Mouse (Mus musculus): ENCODE data around the gene Cad. TPM values are rescaled to one million over a fixed set of nuclear protein-coding genes. Genes with fewer than 3 reads are reported as not detected.
"Not testable (repeated sequence)": the region's sequence is repeated elsewhere in the genome, so short reads cannot be mapped to it uniquely, and the experiment has no call there.

Gene Cad
- polyA plus RNA-seq (2014; fragmentation: Nextera tagmentation; extraction: Ambion mirVana) = 31.2 and 32.4 TPM in 2 replicates

- H3K27ac ChIP-seq (ENCODE audit: low read depth) = peak within 1 kb of the TSS; percentile 66; the same call in 1 of the 2 replicates
- H3K4me1 ChIP-seq (replicated peaks; ENCODE audit: control insufficient read depth, insufficient read depth, low read length) = peaks cover 6% of the 10 kb centered on the region; the same call in 1 of the 2 replicates
- under 1% methylated on average over 64 of the region's 64 CpGs for WGBS
- peak; percentile 96 for ATAC-seq (replicated peaks; ENCODE audit: low FRiP score, low TSS enrichment, low read depth)
- DNase-seq (ENCODE audit: low spot score) = peak; percentile 97
- peak within 1 kb of the TSS; percentile 79 for H3K9ac ChIP-seq (ENCODE audit: low read length)
- peak within 1 kb of the TSS; percentile 49 for H3K4me3 ChIP-seq (ENCODE audit: low read depth, low read length)
- no peaks in the 10 kb centered on the region for H3K9me3 ChIP-seq (ENCODE audit: control insufficient read depth, low read length)
- peaks cover 32% of the 10 kb centered on the region for H3K36me3 ChIP-seq (ENCODE audit: control insufficient read depth, insufficient read depth, low read length)
- H3K27me3 ChIP-seq (replicated peaks; ENCODE audit: control insufficient read depth, insufficient read depth, low read length) = no peaks in the 10 kb centered on the region
- H3K4me2 ChIP-seq (ENCODE audit: low read length) = peak within 1 kb of the TSS; percentile 86
Observed at GRCm38 (mm10) chr5:31054261-31055215, at the start of gene Cad. Gene Cad, plus strand, starts transcription at chr5:31054780.

GRCm38 (mm10) chr5:31012737-31013136 lies 41.8 kb upstream of the Cad start:
- H3K27ac ChIP-seq (ENCODE audit: low read depth) = no peak overlapping the region
- no peaks in the 10 kb centered on the region for H3K27me3 ChIP-seq (replicated peaks; ENCODE audit: control insufficient read depth, insufficient read depth, low read length)
- no peak overlapping the region for H3K4me3 ChIP-seq (ENCODE audit: low read depth, low read length)
- DNase-seq (ENCODE audit: low spot score) = no peak
- no peak overlapping the region for H3K4me2 ChIP-seq (ENCODE audit: low read length)
- ATAC-seq (replicated peaks; ENCODE audit: low FRiP score, low TSS enrichment, low read depth) = no peak
- 71% methylated on average over 3 of the region's 3 CpGs for WGBS
- no peaks in the 10 kb centered on the region for H3K9me3 ChIP-seq (ENCODE audit: control insufficient read depth, low read length)
- no peak overlapping the region for H3K9ac ChIP-seq (ENCODE audit: low read length)
- no peaks in the 10 kb centered on the region for H3K4me1 ChIP-seq (replicated peaks; ENCODE audit: control insufficient read depth, insufficient read depth, low read length)
- H3K36me3 ChIP-seq (ENCODE audit: control insufficient read depth, insufficient read depth, low read length) = no peaks in the 10 kb centered on the region

GRCm38 (mm10) chr5:31015913-31016312 lies 38.7 kb upstream of the Cad start:
- no peaks in the 10 kb centered on the region for H3K4me1 ChIP-seq (replicated peaks; ENCODE audit: control insufficient read depth, insufficient read depth, low read length)
- H3K27me3 ChIP-seq (replicated peaks; ENCODE audit: control insufficient read depth, insufficient read depth, low read length) = no peaks in the 10 kb centered on the region
- ATAC-seq (replicated peaks; ENCODE audit: low FRiP score, low TSS enrichment, low read depth) (no peak), DNase-seq (ENCODE audit: low spot score) (no peak)
- H3K4me3 ChIP-seq (ENCODE audit: low read depth, low read length) = no peak overlapping the region
- 21% methylated on average over 2 of the region's 2 CpGs for WGBS
- H3K36me3 ChIP-seq (ENCODE audit: control insufficient read depth, insufficient read depth, low read length) = no peaks in the 10 kb centered on the region
- no peak overlapping the region for H3K9ac ChIP-seq (ENCODE audit: low read length)
- no peak overlapping the region for H3K27ac ChIP-seq (ENCODE audit: low read depth)
- no peak overlapping the region for H3K4me2 ChIP-seq (ENCODE audit: low read length)
- no peaks in the 10 kb centered on the region for H3K9me3 ChIP-seq (ENCODE audit: control insufficient read depth, low read length)

- not testable (repeated sequence) for ATAC-seq (replicated peaks; ENCODE audit: low FRiP score, low TSS enrichment, low read depth); H3K4me3 ChIP-seq (ENCODE audit: low read depth, low read length); H3K4me2 ChIP-seq (ENCODE audit: low read length); H3K9me3 ChIP-seq (ENCODE audit: control insufficient read depth, low read length); H3K9ac ChIP-seq (ENCODE audit: low read length); H3K36me3 ChIP-seq (ENCODE audit: control insufficient read depth, insufficient read depth, low read length); DNase-seq (ENCODE audit: low spot score); H3K27me3 ChIP-seq (replicated peaks; ENCODE audit: control insufficient read depth, insufficient read depth, low read length); H3K4me1 ChIP-seq (replicated peaks; ENCODE audit: control insufficient read depth, insufficient read depth, low read length); H3K27ac ChIP-seq (ENCODE audit: low read depth)
- 85% methylated on average over 4 of the region's 5 CpGs for WGBS
Observed at GRCm38 (mm10) chr5:31021790-31022189, 32.8 kb upstream of the Cad start.

- no peaks in the 10 kb centered on the region for H3K4me1 ChIP-seq (replicated peaks; ENCODE audit: control insufficient read depth, insufficient read depth, low read length)
- no peak for ATAC-seq (replicated peaks; ENCODE audit: low FRiP score, low TSS enrichment, low read depth)
- H3K9ac ChIP-seq (ENCODE audit: low read length) = no peak overlapping the region
- 72% methylated on average over 1 of the region's 1 CpGs for WGBS
- H3K27ac ChIP-seq (ENCODE audit: low read depth) = no peak overlapping the region
- H3K36me3 ChIP-seq (ENCODE audit: control insufficient read depth, insufficient read depth, low read length) = no peaks in the 10 kb centered on the region
- no peak for DNase-seq (ENCODE audit: low spot score)
- no peak overlapping the region for H3K4me3 ChIP-seq (ENCODE audit: low read depth, low read length)
- H3K27me3 ChIP-seq (replicated peaks; ENCODE audit: control insufficient read depth, insufficient read depth, low read length) = no peaks in the 10 kb centered on the region
- no peak overlapping the region for H3K4me2 ChIP-seq (ENCODE audit: low read length)
- no peaks in the 10 kb centered on the region for H3K9me3 ChIP-seq (ENCODE audit: control insufficient read depth, low read length)
Observed at GRCm38 (mm10) chr5:31022690-31023089, 31.9 kb upstream of the Cad start.

- Histone ChIP-seq H3K27ac (ENCODE audit: low read depth) (no peak overlapping the region), H3K9ac (ENCODE audit: low read length) (no peak overlapping the region), H3K27me3 (replicated peaks; ENCODE audit: control insufficient read depth, insufficient read depth, low read length) (no peaks in the 10 kb centered on the region), H3K4me1 (replicated peaks; ENCODE audit: control insufficient read depth, insufficient read depth, low read length) (no peaks in the 10 kb centered on the region), H3K4me2 (ENCODE audit: low read length) (no peak overlapping the region), H3K4me3 (ENCODE audit: low read depth, low read length) (no peak overlapping the region), H3K36me3 (ENCODE audit: control insufficient read depth, insufficient read depth, low read length) (no peaks in the 10 kb centered on the region), H3K9me3 (ENCODE audit: control insufficient read depth, low read length) (no peaks in the 10 kb centered on the region)
- ATAC-seq (replicated peaks; ENCODE audit: low FRiP score, low TSS enrichment, low read depth) = no peak
- 32% methylated on average over 4 of the region's 4 CpGs for WGBS
- no peak for DNase-seq (ENCODE audit: low spot score)
Observed at GRCm38 (mm10) chr5:31023254-31023653, 31.3 kb upstream of the Cad start.

GRCm38 (mm10) chr5:31024641-31025040 lies 29.9 kb upstream of the Cad start:
- no peaks in the 10 kb centered on the region for H3K4me1 ChIP-seq (replicated peaks; ENCODE audit: control insufficient read depth, insufficient read depth, low read length)
- no peaks in the 10 kb centered on the region for H3K27me3 ChIP-seq (replicated peaks; ENCODE audit: control insufficient read depth, insufficient read depth, low read length)
- no peak overlapping the region for H3K27ac ChIP-seq (ENCODE audit: low read depth)
- H3K36me3 ChIP-seq (ENCODE audit: control insufficient read depth, insufficient read depth, low read length) = no peaks in the 10 kb centered on the region
- DNase-seq (ENCODE audit: low spot score) (no peak), ATAC-seq (replicated peaks; ENCODE audit: low FRiP score, low TSS enrichment, low read depth) (no peak)
- no peak overlapping the region for H3K4me2 ChIP-seq (ENCODE audit: low read length)
- no peak overlapping the region for H3K9ac ChIP-seq (ENCODE audit: low read length)
- H3K4me3 ChIP-seq (ENCODE audit: low read depth, low read length) = no peak overlapping the region
- no peaks in the 10 kb centered on the region for H3K9me3 ChIP-seq (ENCODE audit: control insufficient read depth, low read length)

- Histone ChIP-seq H3K4me3 (ENCODE audit: low read depth, low read length) (no peak overlapping the region), H3K4me2 (ENCODE audit: low read length) (no peak overlapping the region), H3K36me3 (ENCODE audit: control insufficient read depth, insufficient read depth, low read length) (peaks cover under 1% of the 10 kb centered on the region; the same call in 1 of the 2 replicates), H3K27ac (ENCODE audit: low read depth) (no peak overlapping the region), H3K9ac (ENCODE audit: low read length) (no peak overlapping the region), H3K4me1 (replicated peaks; ENCODE audit: control insufficient read depth, insufficient read depth, low read length) (no peaks in the 10 kb centered on the region), H3K27me3 (replicated peaks; ENCODE audit: control insufficient read depth, insufficient read depth, low read length) (no peaks in the 10 kb centered on the region), H3K9me3 (ENCODE audit: control insufficient read depth, low read length) (no peaks in the 10 kb centered on the region)
- 72% methylated on average over 4 of the region's 4 CpGs for WGBS
- ATAC-seq (replicated peaks; ENCODE audit: low FRiP score, low TSS enrichment, low read depth) (no peak), DNase-seq (ENCODE audit: low spot score) (no peak)
Observed at GRCm38 (mm10) chr5:31030926-31031325, 23.7 kb upstream of the Cad start.

- Histone ChIP-seq H3K27me3 (replicated peaks; ENCODE audit: control insufficient read depth, insufficient read depth, low read length) (no peaks in the 10 kb centered on the region), H3K4me2 (ENCODE audit: low read length) (no peak overlapping the region), H3K9ac (ENCODE audit: low read length) (no peak overlapping the region), H3K4me1 (replicated peaks; ENCODE audit: control insufficient read depth, insufficient read depth, low read length) (no peaks in the 10 kb centered on the region), H3K36me3 (ENCODE audit: control insufficient read depth, insufficient read depth, low read length) (peaks cover 6% of the 10 kb centered on the region; the same call in 1 of the 2 replicates), H3K4me3 (ENCODE audit: low read depth, low read length) (no peak overlapping the region), H3K9me3 (ENCODE audit: control insufficient read depth, low read length) (no peaks in the 10 kb centered on the region), H3K27ac (ENCODE audit: low read depth) (no peak overlapping the region)
- ATAC-seq (replicated peaks; ENCODE audit: low FRiP score, low TSS enrichment, low read depth) = no peak
- DNase-seq (ENCODE audit: low spot score) = no peak
- 83% methylated on average over 8 of the region's 8 CpGs for WGBS
Observed at GRCm38 (mm10) chr5:31031508-31031907, 23.1 kb upstream of the Cad start.

Data from intestine, embryonic 14.5 days (tissue).